Mouse (Mus musculus) lung, postnatal 14 days (tissue): ENCODE data around the gene Shank3.

Experiments
- DNase-seq: peaks from one replicate; pipeline ENCODE4 v3.0.0; 2021

Gene Shank3

GRCm38 (mm10) chr15:89498961-89499688, at the start of gene Shank3:
TSS of gene Shank3 (plus strand) at chr15:89499623.
- no peak for DNase-seq

- peak; percentile 77 for DNase-seq
Observed at GRCm38 (mm10) chr15:89452906-89453864, 46.2 kb upstream of the Shank3 start.

- DNase-seq = no peak
Observed at GRCm38 (mm10) chr15:89453865-89454478, 45.5 kb upstream of the Shank3 start, which contains the start of gene Mapk8ip2. TSS of gene Mapk8ip2 (plus strand) at chr15:89453913.

GRCm38 (mm10) chr15:89454857-89455256, 44.6 kb upstream of the Shank3 start:
- DNase-seq = no peak

- DNase-seq = no peak
Observed at GRCm38 (mm10) chr15:89455642-89456041, 43.8 kb upstream of the Shank3 start.

GRCm38 (mm10) chr15:89458942-89459341, 40.5 kb upstream of the Shank3 start:
- DNase-seq = no peak

- DNase-seq = no peak
Observed at GRCm38 (mm10) chr15:89459821-89460220, 39.6 kb upstream of the Shank3 start.

- no peak for DNase-seq
Observed at GRCm38 (mm10) chr15:89460298-89460697, 39.1 kb upstream of the Shank3 start.

- DNase-seq = no peak
Observed at GRCm38 (mm10) chr15:89461321-89461720, 38.1 kb upstream of the Shank3 start.

GRCm38 (mm10) chr15:89462176-89462575, 37.2 kb upstream of the Shank3 start:
- no peak for DNase-seq

GRCm38 (mm10) chr15:89463334-89464235, 35.8 kb upstream of the Shank3 start:
- DNase-seq = peak; percentile 41

- no peak for DNase-seq
Observed at GRCm38 (mm10) chr15:89465052-89465451, 34.4 kb upstream of the Shank3 start.

GRCm38 (mm10) chr15:89468577-89468976, 30.8 kb upstream of the Shank3 start:
- DNase-seq = no peak

- DNase-seq = no peak
Observed at GRCm38 (mm10) chr15:89471476-89471875, 27.9 kb upstream of the Shank3 start.

- no peak for DNase-seq
Observed at GRCm38 (mm10) chr15:89473370-89473769, 26.1 kb upstream of the Shank3 start.

- DNase-seq = no peak
Observed at GRCm38 (mm10) chr15:89473921-89474320, 25.5 kb upstream of the Shank3 start.

- no peak for DNase-seq
Observed at GRCm38 (mm10) chr15:89474596-89475292, 24.7 kb upstream of the Shank3 start.

GRCm38 (mm10) chr15:89475293-89475600, 24.2 kb upstream of the Shank3 start:
- no peak for DNase-seq

- DNase-seq = peak; percentile 95
Observed at GRCm38 (mm10) chr15:89475611-89476474, 23.6 kb upstream of the Shank3 start.

- no peak for DNase-seq
Observed at GRCm38 (mm10) chr15:89476475-89476815, 23.0 kb upstream of the Shank3 start.

GRCm38 (mm10) chr15:89477091-89477491, 22.3 kb upstream of the Shank3 start, which contains the start of gene Arsa:
TSS of gene Arsa (minus strand) at chr15:89477425.
- DNase-seq = peak; percentile 19
